Mouse (Mus musculus): ENCODE results near the gene Plpp3.

DNA sequence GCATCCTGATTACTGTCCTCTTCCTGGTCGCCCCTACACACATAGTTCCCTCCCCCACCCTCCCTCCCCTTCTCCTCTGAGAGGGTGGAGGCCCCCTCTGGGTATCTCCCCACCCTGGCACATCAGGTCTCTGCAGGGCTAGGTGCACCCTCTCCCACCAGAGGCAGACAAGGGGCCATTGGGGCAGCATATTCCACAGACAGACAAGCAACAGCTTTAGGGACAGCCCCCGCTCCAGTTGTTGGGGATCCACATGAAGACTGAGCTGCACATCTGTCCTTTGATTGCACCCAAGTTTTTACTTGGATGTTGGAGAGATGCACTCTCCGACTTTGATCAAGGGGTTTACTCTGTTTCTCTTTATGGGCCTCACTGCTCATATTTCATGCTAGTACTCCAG lies 43.7 kb upstream of the Plpp3 start:
- no peak for TF ChIP-seq CTCF (IDR thresholded peaks at IDR 0.05; ENCODE audit: borderline replicate concordance, insufficient read depth, low read length)
- no peak for TF ChIP-seq POLR2A (IDR thresholded peaks at IDR 0.05; ENCODE audit: low read depth, low read length)
